Mouse (Mus musculus) liver, adult 2 months (tissue): ENCODE measurements around the gene Tm9sf1.
A peak's percentile ranks its signal among the peaks of the same experiment; 100 is the strongest.

Source experiments
- CTCF ChIP-seq: fragments of 200-500 bp; IDR thresholded peaks from 2 replicates; pipeline ENCODE4 v1.5.1; 2011; ENCODE audit warnings: low read depth, low read length, control low read depth
- POLR2A ChIP-seq: fragments of 200-500 bp; IDR thresholded peaks from 2 replicates; pipeline ENCODE4 v1.6.1; 2011; ENCODE audit warnings: low read length, control low read depth; ENCODE audit not compliant: insufficient read depth; ENCODE audit errors: extremely low read depth

- no peak for TF ChIP-seq POLR2A
- 0 out of 2 replicates have a peak, but pooled peaks have one; percentile 0 for TF ChIP-seq CTCF
Observed at GRCm38 (mm10) chr14:55618486-55619195, 25.0 kb downstream of the Tm9sf1 start.
